Mouse (Mus musculus): ENCODE measurements around the gene Vcp. TPM values are rescaled to one million over a fixed set of nuclear protein-coding genes. Genes with fewer than 3 reads are reported as not detected.

The Vcp gene
- 128 TPM for polyA plus RNA-seq (2014; fragmentation: Illumina TruSeq; extraction: RNeasy Lipid Tissue Mini Kit (QIAGEN cat#74804); ENCODE audit: low read depth, low replicate concordance)

DNA sequence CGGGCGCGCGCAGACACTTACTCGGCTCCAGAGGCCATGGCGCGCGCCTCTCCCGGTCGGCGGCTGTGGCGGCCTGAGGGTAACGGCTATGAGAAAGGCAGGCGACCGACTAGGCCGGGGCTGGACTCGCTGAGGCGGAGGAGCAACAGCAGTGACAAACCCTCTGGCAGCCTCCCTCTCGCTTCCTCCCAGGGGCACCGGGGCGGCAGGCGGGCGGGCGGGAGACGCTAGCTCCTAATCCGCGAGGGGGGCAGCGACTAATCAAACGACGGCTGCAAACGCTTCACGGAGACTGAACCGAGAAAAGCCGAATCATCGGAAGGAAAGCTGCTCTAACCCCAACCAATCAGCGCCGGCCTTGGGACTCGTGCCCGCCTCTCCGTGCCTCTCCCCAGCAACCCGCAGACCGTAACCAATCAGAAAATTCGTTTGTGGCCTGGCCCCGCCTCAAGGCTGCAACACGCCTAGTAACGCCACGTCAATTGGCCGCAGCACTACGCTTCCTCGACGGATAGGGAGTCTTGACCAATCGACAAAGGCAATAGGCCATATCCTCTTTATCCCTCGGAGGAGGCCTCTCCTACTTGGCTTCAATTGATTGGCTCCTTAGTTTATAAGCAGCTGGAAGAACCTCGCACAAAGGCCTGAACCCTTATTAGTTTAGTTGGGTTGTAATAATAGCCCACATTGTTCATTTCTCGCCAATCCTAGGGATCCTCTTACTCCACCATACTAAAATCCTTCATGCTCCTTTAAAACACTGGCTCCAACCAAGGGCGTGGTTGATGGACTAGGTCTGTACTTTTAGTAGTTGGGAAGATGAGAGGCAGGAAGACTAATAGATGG, at the start of gene Vcp:
TSS of gene Vcp (minus strand) at position 367 of the 846 bp plus-strand sequence.

GRCm38 (mm10) chr4:43045659-43046302, 45.5 kb upstream of the Vcp start, which contains the start of gene Fam214b:
Gene Fam214b, minus strand, starts transcription at chr4:43046220.

GRCm38 (mm10) chr4:43031237-43031995, 31.1 kb upstream of the Vcp start, which contains the start of gene Stoml2:
Gene Stoml2, minus strand, starts transcription at chr4:43031710.

DNA sequence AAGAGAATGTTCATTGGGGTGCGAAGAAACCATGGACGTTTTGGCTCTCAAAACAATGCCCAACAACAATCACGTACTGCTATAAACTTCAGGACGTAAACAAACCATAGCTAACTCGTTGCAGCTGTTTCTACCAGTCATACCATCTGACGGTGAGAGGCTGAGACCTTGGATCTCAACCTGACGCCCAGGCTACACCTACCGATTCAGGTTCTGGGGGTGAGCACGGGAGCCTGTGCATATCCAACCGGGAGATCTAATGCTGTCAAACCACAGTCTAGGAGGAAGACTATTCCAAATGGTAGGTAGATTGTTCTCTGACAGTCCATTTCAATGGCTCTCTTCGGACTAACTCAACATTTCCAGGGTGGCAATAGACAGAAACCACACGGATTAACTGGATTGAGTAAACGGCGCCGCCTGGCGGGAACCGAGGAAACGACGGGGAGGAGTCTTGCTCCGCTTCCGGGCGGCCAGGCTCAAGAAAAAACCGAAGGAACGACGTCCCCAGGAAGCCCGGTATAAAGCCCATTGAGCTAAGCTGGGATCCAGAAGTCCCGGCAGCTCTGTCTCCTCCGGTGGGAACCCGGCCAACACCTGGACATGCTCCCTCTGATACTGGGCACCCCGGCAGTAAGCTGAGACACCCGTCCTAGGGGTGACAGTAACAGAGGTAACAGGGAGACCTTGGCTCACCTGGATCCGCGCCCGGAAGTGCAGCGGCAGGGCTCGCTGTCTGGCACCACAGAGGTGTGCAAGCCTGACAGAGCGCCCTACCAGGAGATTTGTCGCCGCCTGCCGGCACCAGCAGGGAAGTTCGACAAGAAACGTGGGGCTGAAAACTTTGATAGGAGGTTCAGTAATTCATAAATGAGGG, 25.0 kb upstream of the Vcp start, which contains the start of gene Pigo:
TSS of gene Pigo (minus strand) at position 736 of the 877 bp plus-strand sequence.

GRCm38 (mm10) chr4:43010161-43011038, 10.1 kb upstream of the Vcp start, which contains the start of gene Fancg:
Gene Fancg, minus strand, starts transcription at chr4:43010506.

GRCm38 (mm10) chr4:42969304-42969703, 31.0 kb downstream of the Vcp start, which contains the start of gene 1700022I11Rik:
Gene 1700022I11Rik, plus strand, starts transcription at chr4:42969604.

GRCm38 (mm10) chr4:42949676-42950051, 50.6 kb downstream of the Vcp start, which contains the start of gene Dnajb5:
Gene Dnajb5, plus strand, starts transcription at chr4:42949814.

Other genes with a start within 250 kb of the Vcp start
- not detected for gene Ccl19, start 243.9 kb downstream of the Vcp start, polyA plus RNA-seq (2014; fragmentation: Illumina TruSeq; extraction: RNeasy Lipid Tissue Mini Kit (QIAGEN cat#74804); ENCODE audit: low read depth, low replicate concordance)
- gene Ccl21a, start 226.5 kb downstream of the Vcp start, polyA plus RNA-seq (2014; fragmentation: Illumina TruSeq; extraction: RNeasy Lipid Tissue Mini Kit (QIAGEN cat#74804); ENCODE audit: low read depth, low replicate concordance), result not detected
- 0.16 TPM for gene Fam205a1, start 146.6 kb downstream of the Vcp start, polyA plus RNA-seq (2014; fragmentation: Illumina TruSeq; extraction: RNeasy Lipid Tissue Mini Kit (QIAGEN cat#74804); ENCODE audit: low read depth, low replicate concordance)
- gene Gm12394, start 143.7 kb downstream of the Vcp start, polyA plus RNA-seq (2014; fragmentation: Illumina TruSeq; extraction: RNeasy Lipid Tissue Mini Kit (QIAGEN cat#74804); ENCODE audit: low read depth, low replicate concordance), result not detected
- gene Fam205c, start 126.3 kb downstream of the Vcp start, polyA plus RNA-seq (2014; fragmentation: Illumina TruSeq; extraction: RNeasy Lipid Tissue Mini Kit (QIAGEN cat#74804); ENCODE audit: low read depth, low replicate concordance), result not detected
- gene Phf24, start 83.8 kb downstream of the Vcp start, polyA plus RNA-seq (2014; fragmentation: Illumina TruSeq; extraction: RNeasy Lipid Tissue Mini Kit (QIAGEN cat#74804); ENCODE audit: low read depth, low replicate concordance), result 1.1 TPM
- gene Dnajb5, start 50.7 kb downstream of the Vcp start, polyA plus RNA-seq (2014; fragmentation: Illumina TruSeq; extraction: RNeasy Lipid Tissue Mini Kit (QIAGEN cat#74804); ENCODE audit: low read depth, low replicate concordance), result 1.2 TPM
- not detected for gene 1700022I11Rik, start 30.9 kb downstream of the Vcp start, polyA plus RNA-seq (2014; fragmentation: Illumina TruSeq; extraction: RNeasy Lipid Tissue Mini Kit (QIAGEN cat#74804); ENCODE audit: low read depth, low replicate concordance)
- 6.6 TPM for gene Fancg, start 10.0 kb upstream of the Vcp start, polyA plus RNA-seq (2014; fragmentation: Illumina TruSeq; extraction: RNeasy Lipid Tissue Mini Kit (QIAGEN cat#74804); ENCODE audit: low read depth, low replicate concordance)
- gene Pigo, start 25.3 kb upstream of the Vcp start, polyA plus RNA-seq (2014; fragmentation: Illumina TruSeq; extraction: RNeasy Lipid Tissue Mini Kit (QIAGEN cat#74804); ENCODE audit: low read depth, low replicate concordance), result 3.0 TPM
- 14.3 TPM for gene Stoml2, start 31.2 kb upstream of the Vcp start, polyA plus RNA-seq (2014; fragmentation: Illumina TruSeq; extraction: RNeasy Lipid Tissue Mini Kit (QIAGEN cat#74804); ENCODE audit: low read depth, low replicate concordance)
- gene Fam214b, start 45.7 kb upstream of the Vcp start, polyA plus RNA-seq (2014; fragmentation: Illumina TruSeq; extraction: RNeasy Lipid Tissue Mini Kit (QIAGEN cat#74804); ENCODE audit: low read depth, low replicate concordance), result 6.4 TPM
- gene Unc13b, start 58.4 kb upstream of the Vcp start, polyA plus RNA-seq (2014; fragmentation: Illumina TruSeq; extraction: RNeasy Lipid Tissue Mini Kit (QIAGEN cat#74804); ENCODE audit: low read depth, low replicate concordance), result 17.3 TPM

Data from sigmoid colon, adult 10 weeks (tissue).